Mouse (Mus musculus) CH12.LX (cell line): ENCODE results near the gene Tlcd1. TPM values are rescaled to one million over a fixed set of nuclear protein-coding genes. Genes with fewer than 3 reads are reported as not detected.
A peak's percentile ranks its signal among the peaks of the same experiment; 100 is the strongest.

ENCODE experiments used
- DNase-seq: peaks from one replicate; pipeline ENCODE4 v3.0.0-alpha.2; 2013; ENCODE audit errors: extremely low read depth
- H3K27ac ChIP-seq: 2 replicates; pipeline ENCODE4 v1.5.1; 2012; ENCODE audit warnings: low read depth, mild to moderate bottlenecking, control low read depth, moderate library complexity; ENCODE audit not compliant: insufficient read depth
- H3K27me3 ChIP-seq: replicated peaks from 2 replicates; pipeline ENCODE3; 2012; ENCODE audit warnings: inconsistent platforms
- H3K36me3 ChIP-seq, 2 experiments: replicated peaks in 1 of 2; 2 replicates each; pipeline versions ENCODE3 to v1.6.1; 2012; ENCODE audit warnings: inconsistent platforms in 1 of 2, low read length in 1 of 2, mild to moderate bottlenecking in 1 of 2, mixed read lengths in 1 of 2, moderate library complexity in 1 of 2; ENCODE audit not compliant: control insufficient read depth in 1 of 2, insufficient read depth in 1 of 2
- H3K4me1 ChIP-seq, 2 experiments: 2 replicates each; pipeline ENCODE4 v1.6.1; 2012; ENCODE audit warnings: inconsistent platforms in 1 of 2, moderate library complexity in 1 of 2; ENCODE audit not compliant: insufficient read depth in 2 of 2, control insufficient read depth in 1 of 2
- H3K4me2 ChIP-seq: 2 replicates; pipeline ENCODE4 v1.6.1; 2012; ENCODE audit warnings: low read depth, mild to moderate bottlenecking, control low read depth; ENCODE audit not compliant: poor library complexity, insufficient read depth, severe bottlenecking
- H3K4me3 ChIP-seq, 3 experiments: fragments of 150-350 bp in 1 of 3; sonication (generic) in 1 of 3; replicated peaks in 1 of 3; 2 replicates each; pipeline versions ENCODE3 to v1.5.1; 2011 to 2012; ENCODE audit warnings: low read depth in 2 of 3, low read length in 2 of 3, mild to moderate bottlenecking in 2 of 3, moderate library complexity in 2 of 3, control low read depth in 1 of 3, improper control_type of control experiment in 1 of 3, inconsistent platforms in 1 of 3, mixed read lengths in 1 of 3; ENCODE audit not compliant: poor library complexity in 1 of 3
- H3K79me2 ChIP-seq: replicated peaks from 2 replicates; pipeline ENCODE4 v1.6.1; 2012; ENCODE audit warnings: mild to moderate bottlenecking, moderate library complexity; ENCODE audit not compliant: control insufficient read depth, poor library complexity, insufficient read depth, severe bottlenecking; ENCODE audit errors: extremely low read depth
- H3K9ac ChIP-seq: 2 replicates; pipeline ENCODE4 v1.6.1; 2012; ENCODE audit warnings: low read depth, mild to moderate bottlenecking, control low read depth, moderate library complexity; ENCODE audit not compliant: insufficient read depth
- H3K9me3 ChIP-seq: replicated peaks from 2 replicates; pipeline ENCODE3; 2012; ENCODE audit warnings: low read length, inconsistent platforms, mixed read lengths
- BHLHE40 ChIP-seq: IDR thresholded peaks from 2 replicates; pipeline ENCODE4 v1.6.1; 2011; ENCODE audit warnings: mild to moderate bottlenecking, low read depth, low read length, improper control_type of control experiment
- CHD1 ChIP-seq: IDR thresholded peaks from 2 replicates; pipeline ENCODE4 v1.6.1; 2012; ENCODE audit warnings: low read depth, low read length, improper control_type of control experiment, inconsistent platforms
- CHD2 ChIP-seq: IDR thresholded peaks from 2 replicates; pipeline ENCODE4 v1.6.1; 2011; ENCODE audit warnings: low read length, improper control_type of control experiment
- CTCF ChIP-seq, 2 experiments: IDR thresholded peaks in 1 of 2; conservative IDR thresholded peaks in 1 of 2; 2 replicates each; pipeline ENCODE4 v1.5.1; 2011 to 2012; ENCODE audit warnings: low read depth in 2 of 2, low read length in 2 of 2, improper control_type of control experiment in 1 of 2, inconsistent platforms in 1 of 2, mild to moderate bottlenecking in 1 of 2, moderate library complexity in 1 of 2
- E2F4 ChIP-seq: IDR thresholded peaks from 2 replicates; pipeline ENCODE4 v1.6.1; 2011; ENCODE audit warnings: low read depth, low read length, improper control_type of control experiment; ENCODE audit not compliant: insufficient replicate concordance
- ELF1 ChIP-seq: IDR thresholded peaks from 2 replicates; pipeline ENCODE4 v1.6.1; 2014; ENCODE audit warnings: low read depth, mild to moderate bottlenecking, inconsistent platforms, low read length, improper control_type of control experiment
- GABPA ChIP-seq: IDR thresholded peaks from 2 replicates; pipeline ENCODE4 v1.6.1; 2012; ENCODE audit warnings: low read depth, low read length, improper control_type of control experiment, inconsistent platforms; ENCODE audit not compliant: insufficient replicate concordance
- HCFC1 ChIP-seq: IDR thresholded peaks from 2 replicates; pipeline ENCODE4 v1.6.1; 2012; ENCODE audit warnings: low read depth, mild to moderate bottlenecking, inconsistent platforms, low read length, improper control_type of control experiment
- KAT2A ChIP-seq: IDR thresholded peaks from 2 replicates; pipeline ENCODE4 v1.6.1; 2012; ENCODE audit warnings: low read length, improper control_type of control experiment, inconsistent platforms; ENCODE audit not compliant: insufficient replicate concordance
- MAFK ChIP-seq: IDR thresholded peaks from 2 replicates; pipeline ENCODE4 v1.6.1; 2011; ENCODE audit warnings: low read length, improper control_type of control experiment; ENCODE audit not compliant: insufficient replicate concordance
- MAX ChIP-seq: IDR thresholded peaks from 2 replicates; pipeline ENCODE4 v1.6.1; 2011; ENCODE audit warnings: low read length, improper control_type of control experiment
- MEF2A ChIP-seq: IDR thresholded peaks from 2 replicates; pipeline ENCODE4 v1.6.1; 2014; ENCODE audit warnings: low read depth, mild to moderate bottlenecking, inconsistent platforms, low read length, improper control_type of control experiment, borderline replicate concordance
- MXI1 ChIP-seq: IDR thresholded peaks from 2 replicates; pipeline ENCODE4 v1.6.1; 2011; ENCODE audit warnings: mild to moderate bottlenecking, low read depth, low read length, improper control_type of control experiment
- MYC ChIP-seq: IDR thresholded peaks from 2 replicates; pipeline ENCODE4 v1.6.1; 2011; ENCODE audit warnings: low read depth, mild to moderate bottlenecking, improper control_type of control experiment, low read length
- NELFE ChIP-seq: IDR thresholded peaks from 2 replicates; pipeline ENCODE4 v1.6.1; 2011; ENCODE audit warnings: low read depth, low read length, improper control_type of control experiment
- PAX5 ChIP-seq: IDR thresholded peaks from 2 replicates; pipeline ENCODE4 v1.6.1; 2012; ENCODE audit warnings: low read length, inconsistent platforms, mixed read lengths
- RAD21 ChIP-seq: IDR thresholded peaks from 2 replicates; pipeline ENCODE4 v1.6.1; 2011; ENCODE audit warnings: low read depth, mild to moderate bottlenecking, low read length, improper control_type of control experiment, moderate library complexity
- RCOR1 ChIP-seq: conservative IDR thresholded peaks from 2 replicates; pipeline ENCODE4 v1.6.1; 2012; ENCODE audit warnings: low read depth, mild to moderate bottlenecking, inconsistent platforms, low read length, improper control_type of control experiment
- SIN3A ChIP-seq: IDR thresholded peaks from 2 replicates; pipeline ENCODE4 v1.6.1; 2012; ENCODE audit warnings: low read length, improper control_type of control experiment, inconsistent platforms
- ZKSCAN1 ChIP-seq: IDR thresholded peaks from 2 replicates; pipeline ENCODE4 v1.6.1; 2012; ENCODE audit warnings: low read depth, inconsistent platforms, low read length, improper control_type of control experiment, borderline replicate concordance
- dilution Hi-C: fragments of 300-500 bp; cut with MboI; formaldehyde crosslinking; loops from 2 replicates; pipeline ENCODE4 v1.14.3; 2020; ENCODE audit warnings: low sequenced_read_pairs; ENCODE audit not compliant: extremely low pct_unique_long_range_greater_than_20kb, extremely low pct_ligation_motif_present
- in situ Hi-C: fragments of 300-500 bp; cut with MboI; formaldehyde crosslinking; loops from 3 replicates; pipeline ENCODE4 v1.14.3; 2019; ENCODE audit warnings: low sequenced_read_pairs, low pct_ligation_motif_present, low pct_unique_long_range_greater_than_20kb, mixed read lengths
- polyA plus RNA-seq: library from polyadenylated mRNA; unstranded; fragments of >175 nt; gene quantifications from 2 replicates; pipeline ENCODE4 v1.2.1, GENCODE M21; 2012; ENCODE audit warnings: low read depth; ENCODE audit not compliant: insufficient read length
- total RNA-seq, 2 experiments: library from RNA; depleted of rRNA; stranded (reverse); fragments of 300-350 nt in 1 of 2; fragments of >200 nt in 1 of 2; gene quantifications; 2 replicates each; pipeline ENCODE4 v1.2.3; 2012 to 2014

Tlcd1 gene
- total and polyA plus RNA-seq, 3 experiments = 15.6 to 20.3 (median 16.4) TPM

DNA sequence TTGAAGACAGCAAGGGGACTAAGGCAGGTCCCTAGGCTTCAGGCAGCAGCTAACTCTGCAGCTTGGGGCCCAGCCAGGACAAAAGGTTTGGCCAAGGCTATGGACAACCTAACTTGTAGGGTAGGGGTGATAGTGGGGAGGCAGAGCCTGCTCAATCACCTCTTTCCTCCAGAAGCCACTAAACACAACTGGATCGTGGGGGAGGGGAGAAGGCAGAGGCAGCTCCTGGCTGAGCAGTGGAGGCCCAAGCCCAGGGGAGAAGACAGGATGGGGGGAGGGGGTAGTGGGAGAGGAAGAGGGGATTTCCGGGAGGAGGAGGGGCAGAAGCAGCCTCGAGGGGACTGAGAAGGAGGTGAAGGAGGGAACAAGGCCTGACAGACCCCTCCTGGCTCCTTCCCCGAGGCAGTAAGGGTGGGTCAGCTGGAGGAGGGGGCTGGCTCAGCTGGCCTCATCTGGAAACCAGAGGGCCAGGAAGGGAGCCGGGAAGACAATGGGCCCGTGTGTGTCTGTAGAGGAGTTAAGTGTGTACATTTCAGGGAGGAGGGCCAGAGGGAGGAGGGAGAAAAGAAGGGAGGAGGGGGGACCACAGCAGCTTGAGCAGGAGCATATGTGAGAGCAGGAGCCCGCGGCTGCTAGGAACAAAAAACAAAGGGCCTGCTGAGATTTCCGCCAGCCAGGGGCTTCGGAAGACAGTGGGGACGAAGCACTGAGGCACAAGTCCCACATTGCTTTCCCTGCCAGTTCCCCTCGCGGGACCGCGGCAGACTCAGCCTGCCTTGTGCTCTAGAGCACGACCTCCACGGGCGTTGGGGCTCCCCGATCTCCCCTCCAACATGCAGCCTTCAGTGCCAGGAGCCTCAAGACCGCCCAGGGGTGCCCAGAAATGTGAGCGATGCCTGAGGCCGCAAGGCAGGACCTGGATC, 12.6 kb upstream of the Tlcd1 start (continued):
- TF ChIP-seq ZKSCAN1 = no peak
- TF ChIP-seq RAD21 = no peak
- TF ChIP-seq GABPA = no peak
- TF ChIP-seq MEF2A = peak; percentile 78; the same call in 1 of the 2 replicates
- TF ChIP-seq HCFC1 = peak; percentile 31
- peak; percentile 97 for TF ChIP-seq CHD2
- TF ChIP-seq MYC = no peak
- TF ChIP-seq RCOR1 = no peak
- TF ChIP-seq CTCF (conservative IDR thresholded peaks at IDR 0.05 in 1 of 2, IDR thresholded peaks at IDR 0.05 in 1 of 2; ENCODE audit: low read depth in 2 of 2, low read length in 2 of 2) = no peak
- no peak for TF ChIP-seq E2F4
- TF ChIP-seq MXI1 = peak; percentile 51; the same call in 1 of the 2 replicates
- 0 out of 2 replicates have a peak, but pooled peaks have one; percentile 47 for TF ChIP-seq KAT2A
- TF ChIP-seq SIN3A = peak; percentile 82
- no peak for TF ChIP-seq MAFK
- peak; percentile 56 for TF ChIP-seq ELF1

DNA sequence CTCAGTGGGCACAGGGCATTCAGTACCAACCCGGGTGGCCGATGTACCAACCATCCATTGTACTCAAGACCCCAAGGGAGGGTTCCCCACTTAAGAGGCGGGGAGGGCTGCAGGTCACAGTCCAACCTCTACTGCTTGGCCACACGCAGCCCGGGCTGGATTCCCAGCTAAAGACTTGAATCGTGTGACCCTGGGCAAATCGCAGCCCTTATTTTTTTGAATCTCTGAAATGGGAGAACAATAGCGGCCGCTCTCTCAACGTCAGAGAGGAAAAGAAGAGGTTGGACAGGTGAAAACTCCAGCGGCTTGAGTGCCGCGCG, 11.9 kb upstream of the Tlcd1 start:
- H3K9ac ChIP-seq = peak overlapping the region; percentile 96
- H3K4me3 ChIP-seq = peak overlapping the region; percentile 73 to 97 (median 96)
- no peak for TF ChIP-seq MAFK
- no peak for TF ChIP-seq PAX5
- TF ChIP-seq BHLHE40 = no peak
- TF ChIP-seq MAX = 0 out of 2 replicates have a peak, but pooled peaks have one; percentile 11
- no peak for TF ChIP-seq E2F4
- no peak for TF ChIP-seq MXI1
- TF ChIP-seq CHD1 = no peak
- TF ChIP-seq NELFE = no peak
- no peaks in the 10 kb centered on the region for H3K9me3 ChIP-seq
- in situ Hi-C loops (no loop called here), dilution Hi-C loops (no loop called here)
- H3K4me1 ChIP-seq = peaks cover 31 to 64% of the 10 kb centered on the region in 2 experiments
- peak overlapping the region; percentile 91 for H3K27ac ChIP-seq
- no peak for DNase-seq
- peaks cover 27 to 43% of the 10 kb centered on the region in 2 experiments for H3K36me3 ChIP-seq
- H3K4me2 ChIP-seq = peak overlapping the region; percentile 79
- H3K27me3 ChIP-seq = no peaks in the 10 kb centered on the region
- peaks cover 33% of the 10 kb centered on the region for H3K79me2 ChIP-seq
